Mouse (Mus musculus) heart, postnatal 14 days (tissue): ENCODE data around the gene Dlg2. TPM values are rescaled to one million over a fixed set of nuclear protein-coding genes. Genes with fewer than 3 reads are reported as not detected.

ENCODE experiments used
- DNase-seq, 2 experiments: peaks; one replicate each; pipeline ENCODE4 v3.0.0; 2021 to 2022
- intact Hi-C: fragments of 180-260 bp; cut with DNase I; formaldehyde crosslinking; loops from one replicate; pipeline ENCODE4 v1.15.1; 2025
- total RNA-seq, 2 experiments: library from RNA; stranded (reverse); gene quantifications; 2 replicates each; pipeline ENCODE4 v1.2.3; 2021

Gene Dlg2
- total RNA-seq, 2 experiments from 2014 or later = 1.9 to 2.9 TPM

GRCm38 (mm10) chr7:92197621-92198020 is 1721.1 kb downstream of the Dlg2 start:
- DNase-seq = no peak

GRCm38 (mm10) chr7:92199131-92199530 is 1722.7 kb downstream of the Dlg2 start:
- intact Hi-C loops = no loop called here

More at GRCm38 (mm10) chr7:92197621-92198020, 1721.1 kb downstream of the Dlg2 start:
- intact Hi-C loops = no loop called here

GRCm38 (mm10) chr7:92210701-92211100 is 1734.2 kb downstream of the Dlg2 start:
- DNase-seq = no peak
- intact Hi-C loops = no loop called here

More at GRCm38 (mm10) chr7:92199131-92199530, 1722.7 kb downstream of the Dlg2 start:
- DNase-seq = no peak

GRCm38 (mm10) chr7:92213751-92214150 is 1737.3 kb downstream of the Dlg2 start:
- peak in 1 of 2 experiments; percentile 18 for DNase-seq
- intact Hi-C loops = no loop called here

- no peak for DNase-seq
- intact Hi-C loops = no loop called here
These were observed 1741.7 kb downstream of the Dlg2 start for GRCm38 (mm10) chr7:92218171-92218570.

- no peak for DNase-seq
- intact Hi-C loops = no loop called here
These were observed 1744.1 kb downstream of the Dlg2 start for GRCm38 (mm10) chr7:92220619-92221018.

- DNase-seq = no peak
- intact Hi-C loops = no loop called here
These were observed 1758.2 kb downstream of the Dlg2 start for GRCm38 (mm10) chr7:92234476-92235202.

GRCm38 (mm10) chr7:92235541-92236031 is 1759.1 kb downstream of the Dlg2 start:
- no peak for DNase-seq
- intact Hi-C loops = no loop called here

- no peak for DNase-seq
- intact Hi-C loops = no loop called here
These were observed 1764.4 kb downstream of the Dlg2 start for GRCm38 (mm10) chr7:92240908-92241307.

- intact Hi-C loops = no loop called here
These were observed 1771.1 kb downstream of the Dlg2 start for GRCm38 (mm10) chr7:92247594-92247993.

GRCm38 (mm10) chr7:92248619-92249018 is 1772.1 kb downstream of the Dlg2 start:
- intact Hi-C loops = no loop called here
- DNase-seq = no peak

More at GRCm38 (mm10) chr7:92247594-92247993, 1771.1 kb downstream of the Dlg2 start:
- DNase-seq = no peak

- intact Hi-C loops = no loop called here
- DNase-seq = no peak
These were observed 1781.7 kb downstream of the Dlg2 start for GRCm38 (mm10) chr7:92258148-92258547.

- intact Hi-C loops = no loop called here
- DNase-seq = no peak
These were observed 1782.2 kb downstream of the Dlg2 start for GRCm38 (mm10) chr7:92258701-92259100.

- DNase-seq = no peak
- intact Hi-C loops = no loop called here
These were observed 1787.9 kb downstream of the Dlg2 start for GRCm38 (mm10) chr7:92264325-92264724.

- intact Hi-C loops = no loop called here
- no peak for DNase-seq
These were observed 1788.5 kb downstream of the Dlg2 start for GRCm38 (mm10) chr7:92264964-92265363.

GRCm38 (mm10) chr7:92275353-92275752 is 1798.9 kb downstream of the Dlg2 start:
- intact Hi-C loops = no loop called here
- DNase-seq = no peak

- intact Hi-C loops = no loop called here
- no peak for DNase-seq
These were observed 1801.2 kb downstream of the Dlg2 start for GRCm38 (mm10) chr7:92277629-92278028.

GRCm38 (mm10) chr7:92280925-92281324 is 1804.5 kb downstream of the Dlg2 start:
- intact Hi-C loops = no loop called here
- no peak for DNase-seq

- no peak for DNase-seq
- intact Hi-C loops = no loop called here
These were observed 1810.6 kb downstream of the Dlg2 start for GRCm38 (mm10) chr7:92287058-92287457.

GRCm38 (mm10) chr7:92288814-92289213 is 1812.3 kb downstream of the Dlg2 start:
- DNase-seq = no peak
- intact Hi-C loops = no loop called here

- no peak for DNase-seq
- intact Hi-C loops = no loop called here
These were observed 1816.5 kb downstream of the Dlg2 start for GRCm38 (mm10) chr7:92292918-92293518.

- no peak for DNase-seq
- intact Hi-C loops = no loop called here
These were observed 1824.6 kb downstream of the Dlg2 start for GRCm38 (mm10) chr7:92301046-92301445.
